In the genomic region with DNA sequence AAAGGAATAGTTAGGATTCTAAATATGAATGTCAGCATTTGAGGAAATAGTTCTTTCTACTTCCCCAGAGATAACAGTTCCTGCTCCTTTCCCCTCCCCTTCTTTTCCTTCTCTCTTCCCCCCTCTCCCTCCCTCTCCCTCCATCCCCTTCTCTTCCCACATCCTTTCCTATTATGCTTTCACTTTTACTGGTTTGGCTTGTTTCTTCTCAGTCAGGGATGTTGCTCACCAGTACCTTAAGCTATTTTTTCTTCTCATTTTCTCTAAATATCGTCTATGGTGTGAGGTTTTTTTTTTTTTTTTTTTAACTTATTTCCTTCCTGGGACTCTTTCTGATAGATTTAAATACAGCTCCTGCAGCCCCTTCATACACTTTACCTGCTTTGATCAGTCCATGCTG, we compare ENCODE assay signal across 22 mouse cellular contexts.
DNase-seq lines count a peak whose midpoint lies in the region; TF ChIP-seq lines count a peak whose summit lies in the region.
"Had no signal": no experiment of that assay in that cellular context is flagged by ENCODE, and none has a peak within 500 bp of the region (broad histone marks: within the 10 kb centered on the region; RNA-seq: fewer than 3 reads in every experiment).

No protein-coding gene starts in this region.

- H3K9ac ChIP-seq in heart, adult 2 months (ENCODE audit: low read depth, low read length), result no peak overlapping the region
- H3K9ac ChIP-seq: embryonic facial prominence, embryonic 12.5 days; embryonic facial prominence, embryonic 15.5 days; forebrain, embryonic 12.5 days; forebrain, embryonic 15.5 days; hindbrain, embryonic 14.5 days had no signal

- intact Hi-C loops in heart, adult 2 months (cut with DNase I), result no loop called here

- no peak for TF ChIP-seq POLR2A in heart, adult 2 months (IDR thresholded peaks at IDR 0.05; ENCODE audit: insufficient read depth, low read depth, low read length)

- WGBS in heart, adult 2 months, result 43% methylated on average over 1 of the region's 1 CpGs

- no peak overlapping the region for H3K4me3 ChIP-seq in heart, adult 2 months
- H3K4me3 ChIP-seq: embryonic facial prominence, embryonic 12.5 days; embryonic facial prominence, embryonic 15.5 days; erythroblast, embryonic 14.5 days; forebrain, embryonic 12.5 days; forebrain, embryonic 15.5 days had no signal

- peak; percentile 27 for DNase-seq in heart, adult 11 months
- no peak for DNase-seq in heart, adult 2 months
- DNase-seq in 3134 (ENCODE audit: extremely low read depth, insufficient read length, low spot score), result peak; percentile 53
- peak; percentile 14 for DNase-seq in Muller cell, postnatal 12 days (ENCODE audit: inconsistent ontology term)
- DNase-seq in left cerebral cortex, adult 11 months (ENCODE audit: low spot score), result no peak
- no peak for DNase-seq in embryo, embryonic 9.5 days (ENCODE audit: extremely low spot score)
- DNase-seq: adrenal gland, postnatal 10 days; adrenal gland, postnatal 36 days; cerebellum, adult 18-20 months; cerebellum, adult 9-10 months; cerebellum, postnatal 14 days; gastrocnemius, postnatal 25 days; heart, postnatal 10 days; heart, postnatal 4 days had no signal

- no peaks in the 10 kb centered on the region for H3K36me3 ChIP-seq in heart, adult 2 months (ENCODE audit: control insufficient read depth, insufficient read depth, low read length)
- H3K36me3 ChIP-seq: embryonic facial prominence, embryonic 12.5 days; embryonic facial prominence, embryonic 15.5 days; forebrain, embryonic 12.5 days; forebrain, embryonic 15.5 days had no signal

- H3K79me2 ChIP-seq in heart, adult 2 months (replicated peaks; ENCODE audit: control insufficient read depth, insufficient read depth, low read length), result no peaks in the 10 kb centered on the region

- no peaks in the 10 kb centered on the region for H3K27me3 ChIP-seq in heart, adult 2 months (ENCODE audit: control insufficient read depth, insufficient read depth, low read length)
- H3K27me3 ChIP-seq: embryonic facial prominence, embryonic 12.5 days; embryonic facial prominence, embryonic 15.5 days; forebrain, embryonic 12.5 days; forebrain, embryonic 15.5 days; Patski had no signal

- H3K4me1 ChIP-seq in heart, adult 2 months (ENCODE audit: control insufficient read depth, insufficient read depth, low read length), result peaks cover 4% of the 10 kb centered on the region

- no peak for TF ChIP-seq CTCF in heart, adult 2 months (IDR thresholded peaks at IDR 0.05)

- no peak overlapping the region for H3K27ac ChIP-seq in heart, adult 2 months
- H3K27ac ChIP-seq: embryonic facial prominence, embryonic 12.5 days; embryonic facial prominence, embryonic 15.5 days; forebrain, embryonic 12.5 days; forebrain, embryonic 15.5 days; hindbrain, embryonic 14.5 days; hindbrain, postnatal 0 days had no signal

- TF ChIP-seq EP300 in heart, adult 2 months (IDR thresholded peaks at IDR 0.05; ENCODE audit: insufficient read depth, low read depth, low read length), result no peak

Comparison
In these comparisons a context has a peak if more than half of its experiments do, and no peak if none do; other contexts are left out.
1. DNase-seq: peak in heart, adult 11 months (single experiment), 3134 (single experiment) and Muller cell, postnatal 12 days (single experiment); none in heart, adult 2 months (0 of 2), left cerebral cortex, adult 11 months (single experiment) and embryo, embryonic 9.5 days (single experiment).